Mouse (Mus musculus) midbrain, embryonic 13.5 days (tissue): ENCODE data around the gene Gm3264. TPM values are rescaled to one million over a fixed set of nuclear protein-coding genes. Genes with fewer than 3 reads are reported as not detected.
"Not testable (repeated sequence)": the region's sequence is repeated elsewhere in the genome, so short reads cannot be mapped to it uniquely, and the experiment has no call there.

Experiments
- ATAC-seq: fragments of 200-750 bp; cut with Nextera tagmentation; 2 replicates; pipeline ENCODE4 v1.8.0; 2017; ENCODE audit warnings: mild to moderate bottlenecking, moderate TSS enrichment, moderate library complexity
- H3K27ac ChIP-seq: fragments of 300-500 bp; sonication (generic); 2 replicates; pipeline ENCODE4 v1.5.1; 2015; ENCODE audit warnings: inconsistent platforms, mild to moderate bottlenecking, moderate library complexity
- H3K27me3 ChIP-seq: fragments of 300-500 bp; sonication (generic); 2 replicates; pipeline ENCODE4 v1.6.1; 2015; ENCODE audit warnings: mild to moderate bottlenecking, inconsistent platforms
- H3K36me3 ChIP-seq: fragments of 300-500 bp; sonication (generic); 2 replicates; pipeline ENCODE4 v1.6.1; 2015; ENCODE audit warnings: mild to moderate bottlenecking, inconsistent platforms
- H3K4me1 ChIP-seq: fragments of 300-500 bp; sonication (generic); replicated peaks from 2 replicates; pipeline ENCODE4 v1.6.1; 2015; ENCODE audit warnings: inconsistent platforms
- H3K4me2 ChIP-seq: fragments of 300-500 bp; sonication (generic); replicated peaks from 2 replicates; pipeline ENCODE4 v1.6.1; 2015; ENCODE audit warnings: moderate library complexity, mild to moderate bottlenecking, inconsistent platforms
- H3K4me3 ChIP-seq: fragments of 300-500 bp; sonication (generic); replicated peaks from 2 replicates; pipeline ENCODE4 v1.5.1; 2015; ENCODE audit warnings: mild to moderate bottlenecking, inconsistent platforms
- H3K9ac ChIP-seq: fragments of 300-500 bp; sonication (generic); replicated peaks from 2 replicates; pipeline ENCODE4 v1.6.1; 2015; ENCODE audit warnings: mild to moderate bottlenecking, inconsistent platforms
- H3K9me3 ChIP-seq: fragments of 300-500 bp; sonication (generic); 2 replicates; pipeline ENCODE4 v1.6.1; 2016; ENCODE audit warnings: mild to moderate bottlenecking, inconsistent platforms
- WGBS: fragments of 180-500 bp; shearing (Covaris S2); methylation state at CpG from one replicate; pipeline ENCODE4 v1.1.7; 2015; 5-methylcytosine and 5-hydroxymethylcytosine counted together
- polyA plus RNA-seq: library from polyadenylated mRNA; unstranded; fragments of >200 nt; fragmentation: Nextera tagmentation; extraction: Ambion mirVana; gene quantifications from 2 replicates; pipeline ENCODE4 v1.2.1, GENCODE M21; 2015

Gene Gm3264
- 1.7 and 2.7 TPM in 2 replicates for polyA plus RNA-seq

GRCm38 (mm10) chr14:4855299-4855980, at the start of gene Gm3264:
Gm3264 (plus strand) TSS chr14:4855576.
- H3K36me3 ChIP-seq, H3K27me3 ChIP-seq, H3K9me3 ChIP-seq, H3K27ac ChIP-seq, ATAC-seq, H3K4me1 ChIP-seq: not testable (repeated sequence)
- H3K9ac ChIP-seq = peak within 1 kb of the TSS; percentile 62
- peak within 1 kb of the TSS; percentile 53 for H3K4me2 ChIP-seq
- 5% methylated on average over 36 of the region's 59 CpGs for WGBS
- H3K4me3 ChIP-seq = peak within 1 kb of the TSS; percentile 46

GRCm38 (mm10) chr14:4806421-4806820, 49.0 kb upstream of the Gm3264 start:
- not testable (repeated sequence) for H3K4me3 ChIP-seq

DNA sequence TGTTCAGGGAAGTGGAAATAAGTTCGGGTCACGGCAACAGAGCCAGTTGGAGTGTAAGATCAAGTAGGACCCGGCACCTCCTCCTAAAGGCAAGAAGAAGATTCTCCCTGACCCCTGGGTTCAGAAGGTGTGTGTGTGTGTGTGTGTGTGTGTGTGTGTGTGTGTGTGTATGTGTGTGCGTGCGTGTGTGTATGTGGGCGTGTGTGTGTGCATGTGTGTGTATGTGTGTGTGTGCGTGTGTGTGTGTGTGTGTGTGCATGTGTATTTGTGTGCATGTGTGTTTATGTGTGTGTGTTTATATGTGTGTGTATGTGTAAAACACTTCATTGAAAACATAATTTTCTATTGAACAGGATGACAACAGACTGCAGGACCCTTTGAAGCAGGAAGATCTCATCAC, 33.4 kb upstream of the Gm3264 start:
- H3K4me3 ChIP-seq, H3K27ac ChIP-seq, H3K9ac ChIP-seq, ATAC-seq, H3K4me2 ChIP-seq, H3K36me3 ChIP-seq, H3K27me3 ChIP-seq, H3K9me3 ChIP-seq, H3K4me1 ChIP-seq: not testable (repeated sequence)
- 89% methylated on average over 4 of the region's 7 CpGs for WGBS

More at GRCm38 (mm10) chr14:4806421-4806820, 49.0 kb upstream of the Gm3264 start:
- not testable (repeated sequence) for H3K27ac ChIP-seq, H3K9ac ChIP-seq, H3K4me2 ChIP-seq, H3K9me3 ChIP-seq, ATAC-seq, H3K4me1 ChIP-seq, H3K27me3 ChIP-seq, H3K36me3 ChIP-seq
- WGBS = 89% methylated on average over 6 of the region's 6 CpGs

DNA sequence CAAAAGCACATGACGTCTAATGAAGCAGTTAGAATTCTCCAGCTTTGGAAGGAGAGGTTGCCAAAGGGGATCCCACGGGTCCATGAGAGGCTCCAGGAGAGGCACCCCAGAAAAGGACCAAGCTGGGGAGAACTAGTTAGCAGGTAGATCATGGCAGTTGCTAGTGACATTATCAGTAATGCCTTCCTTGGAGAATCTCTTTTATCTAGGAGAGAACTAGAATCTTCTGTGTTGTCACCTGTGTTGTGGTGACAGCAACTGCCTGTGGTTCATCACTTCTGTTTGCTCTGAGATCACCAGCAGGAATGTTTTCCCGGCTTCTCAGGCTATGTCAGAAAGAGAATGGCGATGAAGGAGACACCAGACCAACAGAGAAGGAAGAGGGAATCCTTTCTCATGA, 17.6 kb upstream of the Gm3264 start, which contains the start of gene Gm3269:
Gene Gm3269, plus strand, starts transcription at position 301 of the 400 bp plus-strand sequence.
- not testable (repeated sequence) for H3K27me3 ChIP-seq, H3K27ac ChIP-seq, H3K4me2 ChIP-seq, ATAC-seq, H3K4me3 ChIP-seq, H3K36me3 ChIP-seq, H3K9ac ChIP-seq, H3K4me1 ChIP-seq, H3K9me3 ChIP-seq
- no CpG with 5 or more reads among the region's 4 CpGs for WGBS

- H3K36me3 ChIP-seq, H3K4me1 ChIP-seq, H3K4me3 ChIP-seq, ATAC-seq, H3K9ac ChIP-seq, H3K27ac ChIP-seq, H3K4me2 ChIP-seq, H3K27me3 ChIP-seq, H3K9me3 ChIP-seq: not testable (repeated sequence)
- 83% methylated on average over 1 of the region's 3 CpGs for WGBS
Measured at GRCm38 (mm10) chr14:4892116-4892515, 36.7 kb downstream of the Gm3264 start, which contains the start of gene Gm3278. Gm3278 (plus strand) TSS chr14:4892416.

Other genes starting within 250 kb of the Gm3264 start
- not detected in 2 replicates for gene Gm8159, start 223.2 kb upstream of the Gm3264 start, polyA plus RNA-seq
- gene Gm3239, start 191.4 kb upstream of the Gm3264 start, polyA plus RNA-seq = 0.27 and 0.46 TPM in 2 replicates
- not detected in 2 replicates for gene Gm7876, start 146.3 kb upstream of the Gm3264 start, polyA plus RNA-seq
- gene Gm3252, start 128.8 kb upstream of the Gm3264 start, polyA plus RNA-seq = 1.7 and 2.5 TPM in 2 replicates
- not detected in 2 replicates for gene Gm9602, start 79.2 kb upstream of the Gm3264 start, polyA plus RNA-seq
- gene Gm3269, start 17.5 kb upstream of the Gm3264 start, polyA plus RNA-seq = not detected in 2 replicates
- 0.13 TPM in 1 of 2 replicates, not detected in the other for gene Gm3278, start 36.8 kb downstream of the Gm3264 start, polyA plus RNA-seq
- gene Gm8297, start 128.4 kb downstream of the Gm3264 start, polyA plus RNA-seq = not detected in 2 replicates
- not detected in 2 replicates for gene Gm3298, start 160.3 kb downstream of the Gm3264 start, polyA plus RNA-seq
- gene 4930555G01Rik, start 195.1 kb downstream of the Gm3264 start, polyA plus RNA-seq = not detected in 2 replicates
- 6.1 and 6.9 TPM in 2 replicates for gene Gm8281, start 215.5 kb downstream of the Gm3264 start, polyA plus RNA-seq